Mouse (Mus musculus) ES-Bruce4 (cell line): ENCODE data around the gene Synpo2. TPM values are rescaled to one million over a fixed set of nuclear protein-coding genes. Genes with fewer than 3 reads are reported as not detected.

Experiments used
- H3K27ac ChIP-seq: 2 replicates; pipeline ENCODE4 v1.5.1; 2012; ENCODE audit warnings: low read length, inconsistent platforms; ENCODE audit not compliant: insufficient read depth
- H3K27me3 ChIP-seq: 2 replicates; pipeline ENCODE4 v1.6.1; 2012; ENCODE audit warnings: mild to moderate bottlenecking, low read length, inconsistent platforms; ENCODE audit not compliant: control insufficient read depth, poor library complexity, insufficient read depth, severe bottlenecking
- H3K36me3 ChIP-seq: 2 replicates; pipeline ENCODE4 v1.6.1; 2012; ENCODE audit warnings: inconsistent platforms, mild to moderate bottlenecking, low read length, moderate library complexity; ENCODE audit not compliant: control insufficient read depth, poor library complexity, insufficient read depth, severe bottlenecking
- H3K4me1 ChIP-seq: one replicate; pipeline ENCODE4 v1.8.1; 2011; ENCODE audit warnings: low read length; ENCODE audit not compliant: control insufficient read depth, insufficient read depth
- H3K4me3 ChIP-seq: 2 replicates; pipeline ENCODE4 v1.5.1; 2011; ENCODE audit warnings: low read depth, mild to moderate bottlenecking, low read length
- H3K9ac ChIP-seq: 2 replicates; pipeline ENCODE4 v1.6.1; 2012; ENCODE audit warnings: low read depth, mild to moderate bottlenecking, inconsistent platforms; ENCODE audit not compliant: poor library complexity, severe bottlenecking
- H3K9me3 ChIP-seq: replicated peaks from 2 replicates; pipeline ENCODE4 v1.6.1; 2012; ENCODE audit warnings: mild to moderate bottlenecking, low read length, inconsistent platforms; ENCODE audit not compliant: control insufficient read depth, poor library complexity, insufficient read depth, severe bottlenecking
- CTCF ChIP-seq: IDR thresholded peaks from one replicate; pipeline ENCODE4 v1.8.1; 2011; ENCODE audit warnings: low read depth, low read length
- EP300 ChIP-seq: IDR thresholded peaks from 2 replicates; pipeline ENCODE4 v1.6.1; 2011; ENCODE audit warnings: low read depth, low read length; ENCODE audit not compliant: insufficient read depth
- POLR2A ChIP-seq: IDR thresholded peaks from one replicate; pipeline ENCODE4 v1.8.1; 2011; ENCODE audit warnings: low read length; ENCODE audit not compliant: insufficient read depth
- polyA plus RNA-seq: library from polyadenylated mRNA; stranded (reverse); fragments of >200 nt; gene quantifications from 2 replicates; pipeline ENCODE4 v1.2.4, GENCODE M21; 2011; ENCODE audit warnings: low read depth; ENCODE audit not compliant: missing spikeins, insufficient read depth, insufficient read length

Synpo2 gene
- polyA plus RNA-seq, 1 experiment = 1.8 TPM

GRCm38 (mm10) chr3:123176366-123177334 is 59.3 kb downstream of the Synpo2 start:
- H3K4me3 ChIP-seq = no peak overlapping the region
- no peak for TF ChIP-seq POLR2A
- no peak for TF ChIP-seq EP300
- TF ChIP-seq CTCF = no peak
- H3K9me3 ChIP-seq = no peaks in the 10 kb centered on the region
- H3K9ac ChIP-seq = no peak overlapping the region
- no peaks in the 10 kb centered on the region for H3K27me3 ChIP-seq
- H3K27ac ChIP-seq = no peak overlapping the region
- H3K4me1 ChIP-seq = no peaks in the 10 kb centered on the region
- H3K36me3 ChIP-seq = no peaks in the 10 kb centered on the region

GRCm38 (mm10) chr3:123175142-123175541 is 60.8 kb downstream of the Synpo2 start:
- H3K4me1 ChIP-seq = no peaks in the 10 kb centered on the region
- H3K27ac ChIP-seq = no peak overlapping the region
- TF ChIP-seq CTCF (no peak), POLR2A (no peak)
- H3K27me3 ChIP-seq = no peaks in the 10 kb centered on the region
- H3K4me3 ChIP-seq = no peak overlapping the region
- H3K9me3 ChIP-seq = no peaks in the 10 kb centered on the region
- H3K9ac ChIP-seq = no peak overlapping the region
- no peaks in the 10 kb centered on the region for H3K36me3 ChIP-seq

GRCm38 (mm10) chr3:123174379-123174697 is 61.6 kb downstream of the Synpo2 start:
- H3K27ac ChIP-seq = no peak overlapping the region
- H3K4me3 ChIP-seq = no peak overlapping the region
- no peaks in the 10 kb centered on the region for H3K4me1 ChIP-seq
- H3K9ac ChIP-seq = no peak overlapping the region
- no peaks in the 10 kb centered on the region for H3K9me3 ChIP-seq
- no peaks in the 10 kb centered on the region for H3K36me3 ChIP-seq
- H3K27me3 ChIP-seq = no peaks in the 10 kb centered on the region
- TF ChIP-seq EP300 (no peak), POLR2A (no peak), CTCF (no peak)

GRCm38 (mm10) chr3:123173553-123174378 is 62.2 kb downstream of the Synpo2 start:
- H3K9me3 ChIP-seq = no peaks in the 10 kb centered on the region
- H3K27me3 ChIP-seq = no peaks in the 10 kb centered on the region
- no peak overlapping the region for H3K27ac ChIP-seq
- no peaks in the 10 kb centered on the region for H3K36me3 ChIP-seq
- H3K4me1 ChIP-seq = no peaks in the 10 kb centered on the region
- no peak overlapping the region for H3K9ac ChIP-seq
- TF ChIP-seq CTCF (no peak), EP300 (no peak), POLR2A (no peak)
- H3K4me3 ChIP-seq = no peak overlapping the region

GRCm38 (mm10) chr3:123172151-123172550 is 63.8 kb downstream of the Synpo2 start:
- no peak overlapping the region for H3K27ac ChIP-seq
- no peak overlapping the region for H3K9ac ChIP-seq
- TF ChIP-seq POLR2A (no peak), EP300 (no peak), CTCF (no peak)
- no peaks in the 10 kb centered on the region for H3K4me1 ChIP-seq
- H3K9me3 ChIP-seq = no peaks in the 10 kb centered on the region
- H3K4me3 ChIP-seq = no peak overlapping the region
- no peaks in the 10 kb centered on the region for H3K27me3 ChIP-seq
- no peaks in the 10 kb centered on the region for H3K36me3 ChIP-seq

- Histone ChIP-seq H3K27ac (no peak overlapping the region), H3K27me3 (no peaks in the 10 kb centered on the region), H3K4me3 (no peak overlapping the region), H3K4me1 (no peaks in the 10 kb centered on the region), H3K36me3 (no peaks in the 10 kb centered on the region), H3K9me3 (no peaks in the 10 kb centered on the region), H3K9ac (no peak overlapping the region)
- TF ChIP-seq CTCF = no peak
Measured at GRCm38 (mm10) chr3:123169398-123169797, 66.6 kb downstream of the Synpo2 start.
